Mouse (Mus musculus): Measurements from ENCODE around the gene Rora. TPM values are rescaled to one million over a fixed set of nuclear protein-coding genes. Genes with fewer than 3 reads are reported as not detected.

The Rora gene
- polyA plus RNA-seq, 1 experiment from 2014 or later = 4.7 TPM

- Histone ChIP-seq H3K9me3 (no peaks in the 10 kb centered on the region), H3K4me3 (replicated peaks) (no peak overlapping the region), H3K4me1 (replicated peaks) (0 out of 2 replicates have a peak, but pooled peaks cover 3% of the 10 kb centered on the region), H3K27ac (no peak overlapping the region), H3K9ac (no peak overlapping the region), H3K4me2 (replicated peaks) (no peak overlapping the region), H3K36me3 (no peaks in the 10 kb centered on the region), H3K27me3 (replicated peaks) (no peaks in the 10 kb centered on the region)
- 75% methylated on average over 7 of the region's 7 CpGs for WGBS
- no peak for ATAC-seq
These were observed 511.7 kb downstream of the Rora start for GRCm38 (mm10) chr9:69165096-69165836.

- no peaks in the 10 kb centered on the region for H3K27me3 ChIP-seq (replicated peaks)
- H3K9ac ChIP-seq = no peak overlapping the region
- WGBS = 43% methylated on average over 6 of the region's 6 CpGs
- 0 out of 2 replicates have a peak, but pooled peaks have one; percentile 26 for ATAC-seq
- H3K4me3 ChIP-seq (replicated peaks) = no peak overlapping the region
- 0 out of 2 replicates have a peak, but pooled peaks cover 3% of the 10 kb centered on the region for H3K4me1 ChIP-seq (replicated peaks)
- no peak overlapping the region for H3K4me2 ChIP-seq (replicated peaks)
- no peaks in the 10 kb centered on the region for H3K9me3 ChIP-seq
- no peaks in the 10 kb centered on the region for H3K36me3 ChIP-seq
- H3K27ac ChIP-seq = no peak overlapping the region
These were observed 520.5 kb downstream of the Rora start for GRCm38 (mm10) chr9:69174061-69174460.

GRCm38 (mm10) chr9:69174527-69175116 is 521.0 kb downstream of the Rora start:
- 47% methylated on average over 10 of the region's 10 CpGs for WGBS
- peak; percentile 80 for ATAC-seq

GRCm38 (mm10) chr9:69176988-69177387 is 523.4 kb downstream of the Rora start:
- H3K36me3 ChIP-seq = no peaks in the 10 kb centered on the region
- H3K4me1 ChIP-seq (replicated peaks) = peaks cover 6% of the 10 kb centered on the region; the same call in 1 of the 2 replicates
- no peak overlapping the region for H3K27ac ChIP-seq
- H3K9ac ChIP-seq = no peak overlapping the region
- no peak overlapping the region for H3K4me3 ChIP-seq (replicated peaks)
- 75% methylated on average over 3 of the region's 3 CpGs for WGBS
- no peaks in the 10 kb centered on the region for H3K27me3 ChIP-seq (replicated peaks)
- no peak for ATAC-seq
- no peaks in the 10 kb centered on the region for H3K9me3 ChIP-seq
- no peak overlapping the region for H3K4me2 ChIP-seq (replicated peaks)

More at GRCm38 (mm10) chr9:69174527-69175116, 521.0 kb downstream of the Rora start:
- H3K4me1 ChIP-seq (replicated peaks) = 0 out of 2 replicates have a peak, but pooled peaks cover 3% of the 10 kb centered on the region
- H3K9me3 ChIP-seq = no peaks in the 10 kb centered on the region
- no peaks in the 10 kb centered on the region for H3K27me3 ChIP-seq (replicated peaks)
- H3K4me3 ChIP-seq (replicated peaks) = no peak overlapping the region
- H3K4me2 ChIP-seq (replicated peaks) = peak overlapping the region; percentile 14; the same call in 1 of the 2 replicates
- H3K36me3 ChIP-seq = no peaks in the 10 kb centered on the region
- H3K27ac ChIP-seq = no peak overlapping the region
- no peak overlapping the region for H3K9ac ChIP-seq

GRCm38 (mm10) chr9:69179224-69179623 is 525.6 kb downstream of the Rora start:
- no peaks in the 10 kb centered on the region for H3K36me3 ChIP-seq
- 82% methylated on average over 8 of the region's 8 CpGs for WGBS
- peak; percentile 82 for ATAC-seq

GRCm38 (mm10) chr9:69180961-69181360 is 527.4 kb downstream of the Rora start:
- WGBS = 26% methylated on average over 3 of the region's 3 CpGs
- H3K4me1 ChIP-seq (replicated peaks) = peaks cover 6% of the 10 kb centered on the region; the same call in 1 of the 2 replicates
- H3K27me3 ChIP-seq (replicated peaks) = no peaks in the 10 kb centered on the region
- H3K9me3 ChIP-seq = no peaks in the 10 kb centered on the region
- H3K4me2 ChIP-seq (replicated peaks) = no peak overlapping the region
- H3K9ac ChIP-seq = no peak overlapping the region
- ATAC-seq = peak; percentile 27; the same call in 1 of the 2 replicates
- H3K27ac ChIP-seq = no peak overlapping the region
- no peak overlapping the region for H3K4me3 ChIP-seq (replicated peaks)
- no peaks in the 10 kb centered on the region for H3K36me3 ChIP-seq

More at GRCm38 (mm10) chr9:69179224-69179623, 525.6 kb downstream of the Rora start:
- Histone ChIP-seq H3K9me3 (no peaks in the 10 kb centered on the region), H3K4me3 (replicated peaks) (no peak overlapping the region), H3K4me1 (replicated peaks) (peaks cover 6% of the 10 kb centered on the region; the same call in 1 of the 2 replicates), H3K27ac (no peak overlapping the region), H3K27me3 (replicated peaks) (no peaks in the 10 kb centered on the region), H3K9ac (no peak overlapping the region), H3K4me2 (replicated peaks) (no peak overlapping the region)

GRCm38 (mm10) chr9:69181411-69181810 is 527.8 kb downstream of the Rora start:
- H3K27me3 ChIP-seq (replicated peaks) = no peaks in the 10 kb centered on the region
- H3K4me2 ChIP-seq (replicated peaks) = no peak overlapping the region
- H3K4me1 ChIP-seq (replicated peaks) = peaks cover 6% of the 10 kb centered on the region; the same call in 1 of the 2 replicates
- H3K9me3 ChIP-seq = no peaks in the 10 kb centered on the region
- ATAC-seq = peak; percentile 73
- no peak overlapping the region for H3K27ac ChIP-seq
- no peak overlapping the region for H3K4me3 ChIP-seq (replicated peaks)
- H3K36me3 ChIP-seq = no peaks in the 10 kb centered on the region
- no peak overlapping the region for H3K9ac ChIP-seq

GRCm38 (mm10) chr9:69183888-69184287 is 530.3 kb downstream of the Rora start:
- Histone ChIP-seq H3K4me3 (replicated peaks) (no peak overlapping the region), H3K9ac (no peak overlapping the region), H3K36me3 (no peaks in the 10 kb centered on the region), H3K4me2 (replicated peaks) (no peak overlapping the region), H3K9me3 (no peaks in the 10 kb centered on the region), H3K4me1 (replicated peaks) (peaks cover 6% of the 10 kb centered on the region; the same call in 1 of the 2 replicates), H3K27me3 (replicated peaks) (no peaks in the 10 kb centered on the region), H3K27ac (no peak overlapping the region)
- no peak for ATAC-seq
- 83% methylated on average over 4 of the region's 4 CpGs for WGBS

- ATAC-seq = no peak
- H3K9ac ChIP-seq = no peak overlapping the region
- no peaks in the 10 kb centered on the region for H3K27me3 ChIP-seq (replicated peaks)
- no peak overlapping the region for H3K4me3 ChIP-seq (replicated peaks)
- no peaks in the 10 kb centered on the region for H3K36me3 ChIP-seq
- H3K9me3 ChIP-seq = no peaks in the 10 kb centered on the region
- WGBS = 63% methylated on average over 1 of the region's 1 CpGs
- H3K4me2 ChIP-seq (replicated peaks) = no peak overlapping the region
- no peak overlapping the region for H3K27ac ChIP-seq
- no peaks in the 10 kb centered on the region for H3K4me1 ChIP-seq (replicated peaks)
These were observed 537.1 kb downstream of the Rora start for GRCm38 (mm10) chr9:69190726-69191125.

GRCm38 (mm10) chr9:69192446-69192845 is 538.9 kb downstream of the Rora start:
- H3K27ac ChIP-seq = no peak overlapping the region
- H3K27me3 ChIP-seq (replicated peaks) = no peaks in the 10 kb centered on the region
- H3K4me2 ChIP-seq (replicated peaks) = no peak overlapping the region
- H3K4me1 ChIP-seq (replicated peaks) = no peaks in the 10 kb centered on the region
- ATAC-seq = no peak
- WGBS = 86% methylated on average over 8 of the region's 8 CpGs
- no peak overlapping the region for H3K4me3 ChIP-seq (replicated peaks)
- no peaks in the 10 kb centered on the region for H3K9me3 ChIP-seq
- H3K36me3 ChIP-seq = no peaks in the 10 kb centered on the region
- H3K9ac ChIP-seq = no peak overlapping the region

GRCm38 (mm10) chr9:69194638-69195605 is 541.3 kb downstream of the Rora start:
- H3K4me3 ChIP-seq (replicated peaks) = no peak overlapping the region
- no peak overlapping the region for H3K9ac ChIP-seq
- no peak overlapping the region for H3K4me2 ChIP-seq (replicated peaks)
- H3K4me1 ChIP-seq (replicated peaks) = no peaks in the 10 kb centered on the region
- ATAC-seq = no peak
- no peaks in the 10 kb centered on the region for H3K27me3 ChIP-seq (replicated peaks)
- H3K9me3 ChIP-seq = no peaks in the 10 kb centered on the region
- H3K27ac ChIP-seq = no peak overlapping the region
- H3K36me3 ChIP-seq = no peaks in the 10 kb centered on the region
- WGBS = 75% methylated on average over 13 of the region's 13 CpGs

GRCm38 (mm10) chr9:69213796-69214195 is 560.2 kb downstream of the Rora start:
- H3K27me3 ChIP-seq (replicated peaks) = no peaks in the 10 kb centered on the region

More at GRCm38 (mm10) chr9:69213796-69214195, 560.2 kb downstream of the Rora start:
- no peak overlapping the region for H3K27ac ChIP-seq
- no peak overlapping the region for H3K9ac ChIP-seq
- no peak for ATAC-seq
- no peaks in the 10 kb centered on the region for H3K4me1 ChIP-seq (replicated peaks)
- H3K4me2 ChIP-seq (replicated peaks) = no peak overlapping the region
- no peak overlapping the region for H3K4me3 ChIP-seq (replicated peaks)
- H3K36me3 ChIP-seq = no peaks in the 10 kb centered on the region
- no peaks in the 10 kb centered on the region for H3K9me3 ChIP-seq
- WGBS = 66% methylated on average over 5 of the region's 5 CpGs
